Mouse (Mus musculus): ENCODE measurements around the gene Celsr3. TPM values are rescaled to one million over a fixed set of nuclear protein-coding genes. Genes with fewer than 3 reads are reported as not detected.

The Celsr3 gene
- polyA plus RNA-seq, 1 experiment from 2014 or later: 0.13 TPM

- Histone ChIP-seq H3K9me3 (replicated peaks; ENCODE audit: control insufficient read depth, low read length) (no peaks in the 10 kb centered on the region), H3K4me1 (ENCODE audit: control insufficient read depth, insufficient read depth, low read length) (peaks cover 34% of the 10 kb centered on the region), H3K4me2 (ENCODE audit: low read depth, low read length) (no peak overlapping the region), H3K27ac (ENCODE audit: low read length) (no peak overlapping the region), H3K27me3 (ENCODE audit: control insufficient read depth, insufficient read depth, low read length) (no peaks in the 10 kb centered on the region), H3K9ac (ENCODE audit: low read length) (no peak overlapping the region), H3K4me3 (ENCODE audit: low read length) (no peak overlapping the region), H3K36me3 (ENCODE audit: control insufficient read depth, insufficient read depth) (peaks cover 45% of the 10 kb centered on the region)
- ATAC-seq (replicated peaks; ENCODE audit: extremely low read depth, insufficient read depth, low FRiP score): no peak
- WGBS: 64% methylated on average over 5 of the region's 5 CpGs
These were observed 27.5 kb upstream of the Celsr3 start for GRCm38 (mm10) chr9:108798508-108799075.

- no peaks in the 10 kb centered on the region for H3K9me3 ChIP-seq (replicated peaks; ENCODE audit: control insufficient read depth, low read length)
- WGBS: 74% methylated on average over 3 of the region's 3 CpGs
- H3K27ac ChIP-seq (ENCODE audit: low read length): no peak overlapping the region
- ATAC-seq (replicated peaks; ENCODE audit: extremely low read depth, insufficient read depth, low FRiP score): no peak
- no peak overlapping the region for H3K4me2 ChIP-seq (ENCODE audit: low read depth, low read length)
- H3K36me3 ChIP-seq (ENCODE audit: control insufficient read depth, insufficient read depth): peaks cover 53% of the 10 kb centered on the region
- H3K4me1 ChIP-seq (ENCODE audit: control insufficient read depth, insufficient read depth, low read length): peaks cover 30% of the 10 kb centered on the region
- H3K4me3 ChIP-seq (ENCODE audit: low read length): no peak overlapping the region
- no peak overlapping the region for H3K9ac ChIP-seq (ENCODE audit: low read length)
- no peaks in the 10 kb centered on the region for H3K27me3 ChIP-seq (ENCODE audit: control insufficient read depth, insufficient read depth, low read length)
These were observed 26.6 kb upstream of the Celsr3 start for GRCm38 (mm10) chr9:108799564-108799963.

GRCm38 (mm10) chr9:108805768-108806167 is 20.4 kb upstream of the Celsr3 start:
- Histone ChIP-seq H3K4me3 (ENCODE audit: low read length) (no peak overlapping the region), H3K27ac (ENCODE audit: low read length) (no peak overlapping the region), H3K9me3 (replicated peaks; ENCODE audit: control insufficient read depth, low read length) (no peaks in the 10 kb centered on the region), H3K4me2 (ENCODE audit: low read depth, low read length) (no peak overlapping the region), H3K27me3 (ENCODE audit: control insufficient read depth, insufficient read depth, low read length) (no peaks in the 10 kb centered on the region), H3K4me1 (ENCODE audit: control insufficient read depth, insufficient read depth, low read length) (peaks cover 31% of the 10 kb centered on the region), H3K9ac (ENCODE audit: low read length) (no peak overlapping the region), H3K36me3 (ENCODE audit: control insufficient read depth, insufficient read depth) (peaks cover 38% of the 10 kb centered on the region)
- WGBS: 80% methylated on average over 8 of the region's 8 CpGs
- no peak for ATAC-seq (replicated peaks; ENCODE audit: extremely low read depth, insufficient read depth, low FRiP score)

DNA sequence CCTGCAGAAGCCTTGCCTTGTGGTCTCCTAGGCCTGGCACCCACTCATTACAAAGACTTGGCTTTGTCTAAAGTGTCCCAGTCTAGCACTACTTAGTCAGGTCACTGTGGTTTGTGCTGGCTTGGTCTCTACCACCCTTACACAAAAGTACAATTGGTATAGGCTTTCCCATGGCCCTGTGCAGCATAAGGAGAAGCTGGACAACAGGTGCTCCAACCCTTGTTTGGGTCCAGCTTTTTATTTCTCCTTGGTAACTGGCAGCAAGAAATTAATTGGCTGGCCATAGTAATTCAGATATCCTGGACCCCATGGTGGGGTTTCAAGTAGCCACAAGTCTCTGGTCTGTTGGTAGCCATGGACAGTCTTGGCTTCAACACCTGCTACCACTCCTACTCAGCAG is 19.7 kb upstream of the Celsr3 start:
- Histone ChIP-seq H3K36me3 (ENCODE audit: control insufficient read depth, insufficient read depth) (peaks cover 36% of the 10 kb centered on the region), H3K9me3 (replicated peaks; ENCODE audit: control insufficient read depth, low read length) (no peaks in the 10 kb centered on the region), H3K27me3 (ENCODE audit: control insufficient read depth, insufficient read depth, low read length) (no peaks in the 10 kb centered on the region), H3K4me3 (ENCODE audit: low read length) (no peak overlapping the region), H3K9ac (ENCODE audit: low read length) (0 out of 2 replicates have a peak overlapping the region, but pooled peaks have one; percentile 26), H3K4me1 (ENCODE audit: control insufficient read depth, insufficient read depth, low read length) (peaks cover 31% of the 10 kb centered on the region), H3K27ac (ENCODE audit: low read length) (peak overlapping the region; percentile 56), H3K4me2 (ENCODE audit: low read depth, low read length) (no peak overlapping the region)
- no peak for ATAC-seq (replicated peaks; ENCODE audit: extremely low read depth, insufficient read depth, low FRiP score)

GRCm38 (mm10) chr9:108806831-108807230 is 19.3 kb upstream of the Celsr3 start:
- peaks cover 32% of the 10 kb centered on the region for H3K36me3 ChIP-seq (ENCODE audit: control insufficient read depth, insufficient read depth)
- H3K27ac ChIP-seq (ENCODE audit: low read length): peak overlapping the region; percentile 56
- H3K27me3 ChIP-seq (ENCODE audit: control insufficient read depth, insufficient read depth, low read length): no peaks in the 10 kb centered on the region
- peaks cover 31% of the 10 kb centered on the region for H3K4me1 ChIP-seq (ENCODE audit: control insufficient read depth, insufficient read depth, low read length)
- no peak; the same call in 1 of the 2 replicates for ATAC-seq (replicated peaks; ENCODE audit: extremely low read depth, insufficient read depth, low FRiP score)
- H3K4me2 ChIP-seq (ENCODE audit: low read depth, low read length): no peak overlapping the region
- no peaks in the 10 kb centered on the region for H3K9me3 ChIP-seq (replicated peaks; ENCODE audit: control insufficient read depth, low read length)
- 56% methylated on average over 1 of the region's 1 CpGs for WGBS
- H3K9ac ChIP-seq (ENCODE audit: low read length): no peak overlapping the region
- H3K4me3 ChIP-seq (ENCODE audit: low read length): no peak overlapping the region

DNA sequence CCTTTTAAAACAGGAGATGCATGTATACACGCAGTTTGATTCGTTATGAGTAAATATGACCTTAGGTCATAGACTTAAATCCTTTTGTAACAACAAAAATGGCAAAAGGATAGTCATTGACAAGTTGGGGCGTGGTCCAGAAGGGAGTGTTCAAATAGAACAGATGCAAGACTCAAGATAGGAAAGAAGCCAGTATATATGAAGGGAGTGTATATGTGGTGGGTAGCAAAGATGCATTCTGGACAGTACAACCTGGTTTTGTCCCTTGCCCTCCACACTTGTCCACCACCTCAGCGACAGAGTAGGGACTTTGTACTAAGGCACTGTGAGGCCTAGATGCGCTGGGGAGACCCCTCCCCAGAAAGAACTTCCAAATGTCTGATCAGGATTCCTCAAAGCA is 18.4 kb upstream of the Celsr3 start:
- Histone ChIP-seq H3K36me3 (ENCODE audit: control insufficient read depth, insufficient read depth) (peaks cover 31% of the 10 kb centered on the region), H3K4me2 (ENCODE audit: low read depth, low read length) (peak overlapping the region; percentile 36; the same call in 1 of the 2 replicates), H3K9me3 (replicated peaks; ENCODE audit: control insufficient read depth, low read length) (no peaks in the 10 kb centered on the region), H3K27me3 (ENCODE audit: control insufficient read depth, insufficient read depth, low read length) (no peaks in the 10 kb centered on the region), H3K4me1 (ENCODE audit: control insufficient read depth, insufficient read depth, low read length) (peaks cover 31% of the 10 kb centered on the region), H3K27ac (ENCODE audit: low read length) (peak overlapping the region; percentile 53), H3K4me3 (ENCODE audit: low read length) (peak overlapping the region; percentile 86), H3K9ac (ENCODE audit: low read length) (peak overlapping the region; percentile 54; the same call in 1 of the 2 replicates)
- WGBS: 71% methylated on average over 5 of the region's 5 CpGs
- ATAC-seq (replicated peaks; ENCODE audit: extremely low read depth, insufficient read depth, low FRiP score): no peak; the same call in 1 of the 2 replicates

GRCm38 (mm10) chr9:108808163-108808665 is 17.9 kb upstream of the Celsr3 start, which contains the start of gene Nckipsd:
TSS of gene Nckipsd (plus strand) at chr9:108808368.
- Histone ChIP-seq H3K36me3 (ENCODE audit: control insufficient read depth, insufficient read depth) (peaks cover 31% of the 10 kb centered on the region), H3K4me3 (ENCODE audit: low read length) (peak within 1 kb of the TSS; percentile 86), H3K9me3 (replicated peaks; ENCODE audit: control insufficient read depth, low read length) (no peaks in the 10 kb centered on the region), H3K27me3 (ENCODE audit: control insufficient read depth, insufficient read depth, low read length) (no peaks in the 10 kb centered on the region), H3K27ac (ENCODE audit: low read length) (peak within 1 kb of the TSS; percentile 56), H3K9ac (ENCODE audit: low read length) (peak within 1 kb of the TSS; percentile 93), H3K4me2 (ENCODE audit: low read depth, low read length) (peak within 1 kb of the TSS; percentile 95), H3K4me1 (ENCODE audit: control insufficient read depth, insufficient read depth, low read length) (peaks cover 31% of the 10 kb centered on the region)
- under 1% methylated on average over 62 of the region's 62 CpGs for WGBS
- ATAC-seq (replicated peaks; ENCODE audit: extremely low read depth, insufficient read depth, low FRiP score): peak; percentile 88

GRCm38 (mm10) chr9:108809188-108809587 is 16.9 kb upstream of the Celsr3 start:
- no peaks in the 10 kb centered on the region for H3K27me3 ChIP-seq (ENCODE audit: control insufficient read depth, insufficient read depth, low read length)
- H3K27ac ChIP-seq (ENCODE audit: low read length): peak overlapping the region; percentile 53
- peak overlapping the region; percentile 86 for H3K4me3 ChIP-seq (ENCODE audit: low read length)
- ATAC-seq (replicated peaks; ENCODE audit: extremely low read depth, insufficient read depth, low FRiP score): peak; percentile 57
- 50% methylated on average over 5 of the region's 5 CpGs for WGBS
- H3K36me3 ChIP-seq (ENCODE audit: control insufficient read depth, insufficient read depth): peaks cover 26% of the 10 kb centered on the region
- peak overlapping the region; percentile 93; the same call in 1 of the 2 replicates for H3K9ac ChIP-seq (ENCODE audit: low read length)
- peak overlapping the region; percentile 95 for H3K4me2 ChIP-seq (ENCODE audit: low read depth, low read length)
- no peaks in the 10 kb centered on the region for H3K9me3 ChIP-seq (replicated peaks; ENCODE audit: control insufficient read depth, low read length)
- peaks cover 31% of the 10 kb centered on the region for H3K4me1 ChIP-seq (ENCODE audit: control insufficient read depth, insufficient read depth, low read length)

DNA sequence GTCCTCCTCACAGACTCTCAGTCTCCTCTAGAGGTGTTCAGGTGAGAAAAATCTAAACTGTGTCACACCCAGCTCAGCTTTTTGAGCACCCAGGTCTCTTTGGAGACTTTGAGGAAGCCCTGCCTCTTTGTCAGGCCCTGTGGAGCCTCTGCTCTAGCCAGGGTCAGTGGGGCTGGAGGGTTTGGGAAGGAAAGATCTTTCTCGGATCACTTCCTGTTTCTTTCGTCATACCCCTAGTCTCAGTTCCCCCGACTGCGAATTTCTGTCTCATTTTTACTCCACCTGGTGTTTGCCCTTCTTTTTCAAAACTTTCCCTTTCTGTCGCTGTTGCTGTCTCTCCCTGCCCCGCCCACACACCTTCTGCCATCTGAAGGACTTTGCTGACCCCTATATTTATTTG is 16.4 kb upstream of the Celsr3 start:
- Histone ChIP-seq H3K4me1 (ENCODE audit: control insufficient read depth, insufficient read depth, low read length) (peaks cover 31% of the 10 kb centered on the region), H3K36me3 (ENCODE audit: control insufficient read depth, insufficient read depth) (peaks cover 22% of the 10 kb centered on the region), H3K9ac (ENCODE audit: low read length) (no peak overlapping the region), H3K4me2 (ENCODE audit: low read depth, low read length) (peak overlapping the region; percentile 17; the same call in 1 of the 2 replicates), H3K27ac (ENCODE audit: low read length) (peak overlapping the region; percentile 34; the same call in 1 of the 2 replicates), H3K27me3 (ENCODE audit: control insufficient read depth, insufficient read depth, low read length) (no peaks in the 10 kb centered on the region), H3K4me3 (ENCODE audit: low read length) (no peak overlapping the region), H3K9me3 (replicated peaks; ENCODE audit: control insufficient read depth, low read length) (no peaks in the 10 kb centered on the region)
- ATAC-seq (replicated peaks; ENCODE audit: extremely low read depth, insufficient read depth, low FRiP score): no peak
- 73% methylated on average over 6 of the region's 6 CpGs for WGBS
